Mouse (Mus musculus) NIH3T3 (cell line): ENCODE measurements around the gene Slc35f5.
"Not testable (repeated sequence)": the region's sequence is repeated elsewhere in the genome, so short reads cannot be mapped to it uniquely, and the experiment has no call there.

ENCODE experiments used
- DNase-seq: peaks from one replicate; pipeline ENCODE4 v3.0.0-alpha.2; 2012; ENCODE audit warnings: low read depth

Gene Slc35f5

DNA sequence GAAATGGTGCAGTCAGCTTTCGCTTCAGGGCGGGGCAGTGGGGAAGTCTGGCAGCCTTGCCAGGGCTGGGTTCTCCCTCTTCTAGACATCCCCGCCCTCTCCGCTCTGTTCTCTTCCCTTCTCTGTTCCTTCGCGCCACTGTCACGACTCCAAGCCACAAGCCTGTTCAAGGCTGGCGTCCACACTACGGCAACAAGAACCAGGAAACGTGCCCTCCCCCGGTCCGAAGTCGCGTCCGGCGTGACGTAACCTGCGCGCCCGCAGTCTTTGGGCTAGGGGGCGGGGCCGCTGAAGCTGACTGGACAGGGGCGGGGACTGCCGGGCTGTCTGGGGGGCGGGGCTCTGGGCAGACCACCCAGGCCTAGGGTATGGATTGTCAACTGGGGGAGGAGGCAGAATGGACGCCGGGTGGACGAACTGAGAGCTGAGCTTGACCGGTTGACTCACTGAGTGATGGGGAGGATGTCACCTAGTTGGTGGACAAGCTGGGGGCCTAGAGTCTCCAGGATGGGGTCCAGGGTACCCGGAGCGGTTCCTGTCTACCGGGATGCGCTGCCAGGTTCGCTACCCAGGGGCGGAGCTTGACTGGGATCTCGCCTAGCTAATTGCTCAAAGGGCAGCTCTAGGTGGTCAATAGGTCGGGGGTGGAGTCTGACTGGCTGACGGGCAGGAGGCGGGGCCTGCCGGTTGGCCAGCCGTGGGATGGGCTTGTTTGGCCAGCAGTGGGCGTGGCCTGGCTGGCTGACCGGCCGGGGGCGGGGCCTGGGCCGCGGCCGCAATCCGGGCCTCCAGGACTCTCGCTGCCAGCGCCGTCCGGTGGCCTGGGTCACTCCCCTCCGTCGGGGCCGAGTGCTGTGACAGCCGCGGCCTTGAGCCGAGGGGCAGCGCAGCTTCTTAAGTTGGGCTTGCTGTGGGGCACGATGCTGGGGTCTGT lies at the start of gene Slc35f5:
Slc35f5 (plus strand) TSS at position 337 of the 934 bp plus-strand sequence.
- peak; percentile 99 for DNase-seq

DNA sequence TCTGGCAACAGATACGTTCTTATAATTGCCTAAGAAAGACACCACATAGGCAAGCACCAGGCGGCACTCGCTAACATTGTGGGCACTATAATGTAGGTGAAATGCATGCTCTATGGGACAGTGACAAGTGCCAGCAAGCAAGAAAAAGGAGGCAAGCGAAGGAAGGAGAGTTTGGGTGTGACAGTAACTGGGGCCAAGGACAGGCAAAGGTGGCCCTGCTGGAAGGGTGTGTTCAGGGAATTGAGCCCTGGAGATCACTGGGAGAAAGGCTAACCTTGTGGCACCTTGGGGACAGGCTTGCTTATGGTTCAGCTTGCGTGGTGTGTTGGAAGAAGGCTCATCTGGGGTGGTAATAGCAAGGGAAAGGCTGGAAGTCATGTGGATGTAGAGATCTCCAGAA lies 45.7 kb upstream of the Slc35f5 start:
- DNase-seq, result no peak

DNA sequence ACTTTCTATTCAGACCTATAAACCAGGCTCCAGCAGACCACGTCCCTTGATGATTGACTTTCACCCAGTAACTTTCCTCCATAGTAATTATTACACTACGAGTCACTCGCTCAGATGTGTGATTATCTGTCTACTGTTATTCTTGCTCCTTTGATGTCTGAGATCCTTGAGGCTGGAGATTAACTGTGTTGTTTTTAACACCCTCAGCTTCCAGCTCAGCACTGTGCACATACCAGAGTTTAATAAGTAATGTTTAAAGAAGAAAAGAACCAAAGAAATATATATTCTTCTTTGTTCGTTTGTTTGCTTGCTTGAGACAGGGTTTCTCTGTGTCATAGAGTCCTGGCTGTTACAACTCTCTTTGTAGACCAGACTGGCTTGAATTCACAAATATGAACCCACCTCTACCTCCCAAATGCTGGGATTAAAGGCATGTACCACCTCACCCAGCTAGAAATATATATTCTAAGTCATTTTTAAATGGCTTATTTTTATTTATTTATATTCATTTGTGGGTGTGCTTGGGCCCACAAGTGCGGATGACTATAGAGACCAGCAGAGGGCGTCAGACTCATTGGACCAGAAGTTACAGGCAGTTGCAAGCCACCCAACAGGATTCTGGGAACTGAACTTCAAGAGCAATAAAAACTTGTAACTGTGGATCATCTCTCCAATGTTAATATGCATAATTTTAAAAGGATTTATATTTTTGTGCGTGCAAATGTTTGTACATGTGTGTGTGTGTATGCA lies 43.3 kb upstream of the Slc35f5 start:
- DNase-seq, result peak; percentile 25

DNA sequence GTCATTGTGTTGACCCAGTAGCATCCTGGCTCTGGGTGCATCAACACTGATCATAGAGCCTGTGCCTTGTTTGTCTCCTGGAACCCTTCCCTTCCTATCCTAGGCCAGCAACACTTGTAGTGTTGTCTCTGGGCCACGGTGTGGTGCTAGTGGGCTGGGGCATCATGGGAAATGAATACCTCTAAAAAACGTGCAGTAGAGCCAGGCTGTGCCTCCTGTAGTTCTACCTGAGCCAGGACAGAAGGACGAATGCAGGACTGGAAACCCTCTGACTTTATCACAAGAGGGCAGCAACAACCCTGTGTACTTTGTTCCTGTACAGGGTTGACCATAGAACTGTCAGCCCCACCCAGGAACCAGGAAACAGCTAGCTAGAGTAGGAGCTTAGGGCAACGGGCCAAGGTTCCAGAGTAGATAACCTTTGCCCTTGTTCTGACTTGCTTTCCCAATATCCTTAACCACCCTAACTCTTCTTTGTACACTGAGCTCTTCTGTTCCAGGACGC lies 41.2 kb upstream of the Slc35f5 start:
- peak; percentile 50 for DNase-seq

GRCm38 (mm10) chr1:125525965-125526665 lies 34.3 kb upstream of the Slc35f5 start:
- DNase-seq, result peak; percentile 69

DNA sequence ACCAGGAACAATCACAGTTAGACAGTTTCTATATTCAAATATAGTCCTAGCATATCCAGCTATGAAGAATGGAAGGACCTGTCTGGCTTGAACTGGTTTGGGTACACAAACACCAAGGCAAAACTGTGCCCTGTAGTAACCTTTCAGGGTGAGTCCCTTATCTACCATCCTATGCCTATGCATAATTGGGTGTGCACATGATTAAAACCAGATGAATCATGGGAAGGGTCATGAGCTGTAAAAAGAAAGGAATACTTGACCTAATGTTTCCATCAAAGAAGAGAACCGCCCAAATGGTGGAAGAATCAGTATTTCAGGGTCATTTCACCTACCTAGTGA lies 33.8 kb upstream of the Slc35f5 start:
- no peak for DNase-seq

GRCm38 (mm10) chr1:125527364-125527763 lies 33.0 kb upstream of the Slc35f5 start:
- no peak for DNase-seq

DNA sequence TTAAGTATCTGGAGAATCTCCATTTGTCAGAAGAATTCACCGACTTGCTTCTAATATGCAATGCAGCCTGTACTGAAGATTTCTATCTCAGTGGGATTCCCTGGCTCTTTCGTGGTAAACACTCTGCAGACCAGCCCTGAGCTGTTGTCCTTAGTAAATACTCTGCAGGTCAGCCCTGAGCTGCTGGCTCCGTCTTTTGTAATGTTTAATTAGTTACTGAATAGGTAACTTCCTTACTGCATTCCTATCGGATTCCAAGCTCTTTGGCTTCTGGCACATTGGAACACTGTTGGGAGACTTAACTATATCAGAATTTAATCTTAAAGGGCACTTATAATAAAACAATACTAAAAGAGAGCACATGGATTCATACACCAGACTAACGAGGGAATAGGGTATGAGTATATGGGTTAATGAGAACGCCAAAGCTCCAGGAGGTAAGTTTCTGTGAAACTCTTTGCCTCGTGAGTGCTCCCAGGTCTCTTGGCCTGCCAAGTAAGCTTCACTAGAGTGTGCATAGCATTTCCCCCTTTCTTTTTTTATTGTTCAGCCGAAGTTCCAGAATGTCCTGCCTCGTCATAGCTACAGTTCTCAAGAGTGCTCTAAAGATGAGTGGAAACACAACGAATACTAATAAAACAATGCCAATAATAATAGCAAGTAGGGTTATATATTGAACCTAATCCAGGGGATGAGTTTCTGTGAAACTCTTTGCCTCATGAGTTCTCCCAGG lies 27.0 kb upstream of the Slc35f5 start:
- not testable (repeated sequence) for DNase-seq

- DNase-seq, result peak; percentile 18
Observed at GRCm38 (mm10) chr1:125537131-125537530, 23.3 kb upstream of the Slc35f5 start.

DNA sequence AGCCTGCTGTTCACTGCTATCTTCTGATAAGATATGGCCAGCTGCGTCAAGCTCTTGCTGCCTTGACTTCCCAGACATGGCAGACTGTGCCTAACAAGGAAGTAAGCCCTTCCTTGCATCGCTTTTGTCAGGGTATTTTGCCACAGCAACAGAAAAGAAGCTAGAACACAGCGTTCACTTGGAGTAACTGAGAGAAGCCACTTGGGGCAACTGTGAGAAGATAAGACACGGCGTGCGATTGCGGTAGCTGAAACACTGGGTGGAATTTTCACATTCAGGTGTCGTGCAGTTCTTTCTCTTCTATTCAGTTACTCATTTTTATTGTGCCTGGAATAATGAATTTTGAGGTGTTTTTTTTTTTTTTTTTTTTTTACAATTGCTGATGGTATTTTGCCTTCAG lies 22.6 kb upstream of the Slc35f5 start:
- DNase-seq, result no peak

GRCm38 (mm10) chr1:125539312-125539711 lies 21.1 kb upstream of the Slc35f5 start:
- DNase-seq, result no peak

DNA sequence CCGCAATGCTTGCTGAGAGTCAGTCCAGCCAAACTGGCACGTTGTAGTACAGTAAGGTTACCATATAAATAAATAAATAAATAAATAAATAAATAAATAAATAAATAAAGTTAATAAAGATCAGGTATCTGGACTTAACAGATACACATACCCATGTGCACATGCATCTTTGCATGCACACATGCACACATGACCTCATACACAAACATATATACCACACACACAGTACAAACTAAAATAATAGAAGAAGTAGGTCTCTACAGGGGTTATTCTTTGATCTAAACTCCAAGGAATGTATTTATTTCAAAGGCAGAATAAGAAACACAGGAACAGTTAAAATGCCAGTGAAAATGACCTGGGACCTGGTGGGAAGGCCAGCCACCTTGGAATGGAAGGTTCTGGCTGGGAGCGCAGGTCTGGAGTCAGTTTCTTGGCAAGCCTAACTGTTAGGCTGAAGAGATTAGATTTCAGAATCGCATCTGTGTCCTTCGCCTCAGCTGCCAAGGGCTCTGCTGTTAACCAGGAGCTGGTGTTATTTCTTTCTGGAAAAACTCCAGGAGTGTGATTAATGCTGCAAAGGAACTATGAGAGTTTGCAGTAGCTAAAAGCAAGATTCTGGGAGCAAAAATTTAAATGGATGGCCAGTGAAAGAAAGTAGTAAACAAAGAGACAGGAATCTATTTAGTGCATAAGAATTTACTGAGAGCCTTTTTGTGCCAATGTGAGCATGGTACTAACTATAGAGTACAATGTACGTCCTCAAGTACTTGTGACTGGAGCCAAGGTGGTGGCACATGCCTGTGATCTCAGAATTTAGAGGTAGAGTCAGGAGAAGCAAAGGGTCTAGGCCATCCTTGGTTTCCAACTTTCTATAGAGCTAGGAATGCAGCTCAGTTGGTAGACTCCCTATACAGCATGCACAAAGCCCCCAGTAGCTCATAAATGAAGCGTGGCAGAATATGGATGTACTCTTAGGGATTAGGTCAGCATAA lies 18.1 kb upstream of the Slc35f5 start:
- DNase-seq, result peak; percentile 78

DNA sequence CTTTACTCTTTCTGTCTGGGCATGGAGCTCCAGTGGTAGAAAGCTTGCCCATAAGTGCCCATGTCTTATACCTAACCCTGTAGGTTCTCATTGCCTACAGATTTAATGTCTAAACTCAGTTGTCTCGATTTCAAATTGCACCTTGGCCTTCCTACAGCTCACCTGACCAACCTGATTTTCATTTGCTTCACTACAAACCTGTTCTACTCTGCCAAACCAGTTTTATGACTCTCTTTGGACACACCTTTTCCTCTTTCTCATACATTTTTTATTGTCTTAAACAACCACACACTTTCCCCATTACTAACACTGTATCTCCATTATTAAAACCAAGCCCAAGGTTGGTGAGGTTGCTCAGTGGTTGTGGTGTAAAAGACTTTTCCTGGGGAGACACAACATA lies 10.5 kb upstream of the Slc35f5 start:
- no peak for DNase-seq

DNA sequence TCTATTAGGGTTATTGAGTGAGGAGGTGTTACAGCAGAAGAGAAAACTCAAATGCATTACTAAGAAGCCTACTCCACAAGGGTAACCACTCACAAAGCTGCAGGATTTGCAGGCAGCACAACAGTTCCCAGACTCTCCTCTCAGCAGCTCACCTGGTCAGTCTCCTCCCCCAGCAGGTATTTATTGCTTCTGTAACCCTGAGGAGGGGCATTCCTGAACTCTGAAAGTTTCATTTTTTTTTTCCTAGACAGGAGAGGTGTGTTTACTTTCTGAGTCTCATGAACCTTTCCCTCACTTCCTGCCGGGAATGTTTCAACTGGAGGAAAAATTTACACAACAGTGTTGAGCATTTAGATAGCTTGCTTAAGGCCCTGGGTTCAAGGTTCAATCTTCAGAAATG lies 10.0 kb upstream of the Slc35f5 start:
- no peak for DNase-seq

GRCm38 (mm10) chr1:125551564-125551963 lies 8.8 kb upstream of the Slc35f5 start:
- no peak for DNase-seq

DNA sequence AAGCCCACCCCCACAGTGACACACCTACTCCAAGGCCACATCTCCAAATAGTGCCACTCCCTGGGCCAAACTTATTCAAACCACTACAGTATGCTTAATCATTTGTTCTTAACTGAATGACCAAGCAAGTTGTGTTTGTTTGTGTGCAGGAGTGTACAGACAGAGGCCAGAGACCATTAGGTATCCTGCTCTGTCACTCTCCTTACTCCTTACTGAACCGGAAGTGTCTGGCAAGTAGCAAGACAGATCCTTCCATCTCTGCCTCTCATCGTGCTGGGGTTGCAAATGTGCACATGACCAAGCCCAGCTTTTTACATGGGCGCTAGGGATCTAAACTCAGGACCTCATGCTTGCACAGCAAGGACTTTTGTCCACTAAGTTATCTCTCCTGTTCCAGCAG lies 1.1 kb upstream of the Slc35f5 start:
- DNase-seq, result peak; percentile 39

DNA sequence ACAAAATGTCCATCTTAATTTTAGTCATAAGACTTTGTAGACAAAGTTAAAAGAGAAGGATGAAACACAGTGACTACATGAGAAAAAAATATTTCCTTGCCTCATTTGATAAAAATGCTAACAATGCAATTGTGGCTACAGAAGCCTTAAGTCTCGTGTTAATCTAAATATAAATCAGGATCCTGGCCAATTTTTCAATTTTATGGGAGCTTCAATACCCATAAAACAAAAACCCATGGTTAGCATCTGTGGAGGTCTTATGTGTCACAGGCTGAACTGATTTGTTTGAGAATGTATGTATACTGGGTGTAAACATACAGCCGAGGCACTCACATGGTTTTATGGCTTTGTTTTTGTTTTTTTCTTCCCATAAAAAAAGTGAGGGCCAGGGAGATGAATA lies 674 bp upstream of the Slc35f5 start:
- DNase-seq, result peak; percentile 48

- DNase-seq, result peak; percentile 78
Observed at GRCm38 (mm10) chr1:125561206-125561605, 811 bp downstream of the Slc35f5 start.

- peak; percentile 38 for DNase-seq
Observed at GRCm38 (mm10) chr1:125561841-125562240, 1.4 kb downstream of the Slc35f5 start.

GRCm38 (mm10) chr1:125568126-125568525 lies 7.7 kb downstream of the Slc35f5 start:
- DNase-seq, result peak; percentile 13
